Mouse (Mus musculus) lung, embryonic 16.5 days (tissue): Measurements from ENCODE around the gene Syt13. TPM values are rescaled to one million over a fixed set of nuclear protein-coding genes. Genes with fewer than 3 reads are reported as not detected.

Experiments
- ATAC-seq: fragments of 200-750 bp; cut with Nextera tagmentation; 2 replicates; pipeline ENCODE4 v1.8.0; 2017; ENCODE audit warnings: low read depth, mild to moderate bottlenecking, moderate library complexity
- H3K27ac ChIP-seq: fragments of 300-500 bp; sonication (generic); 2 replicates; pipeline ENCODE4 v1.5.1; 2014; ENCODE audit warnings: mild to moderate bottlenecking, control low read depth, low read length
- H3K27me3 ChIP-seq: fragments of 300-500 bp; sonication (generic); 2 replicates; pipeline ENCODE4 v1.6.1; 2014; ENCODE audit warnings: low read depth, low read length, mixed read lengths; ENCODE audit not compliant: control insufficient read depth, insufficient read depth
- H3K36me3 ChIP-seq: fragments of 300-500 bp; sonication (generic); 2 replicates; pipeline ENCODE4 v1.6.1; 2014; ENCODE audit warnings: low read length; ENCODE audit not compliant: control insufficient read depth, insufficient read depth
- H3K4me1 ChIP-seq: fragments of 300-500 bp; sonication (generic); replicated peaks from 2 replicates; pipeline ENCODE4 v1.6.1; 2014; ENCODE audit warnings: low read length, mixed read lengths; ENCODE audit not compliant: control insufficient read depth, insufficient read depth
- H3K4me2 ChIP-seq: fragments of 300-500 bp; sonication (generic); 2 replicates; pipeline ENCODE4 v1.6.1; 2014; ENCODE audit warnings: low read depth, low read length, control low read depth
- H3K4me3 ChIP-seq: fragments of 300-500 bp; sonication (generic); 2 replicates; pipeline ENCODE4 v1.5.1; 2014; ENCODE audit warnings: mild to moderate bottlenecking, low read length, control low read depth
- H3K9ac ChIP-seq: fragments of 300-500 bp; sonication (generic); 2 replicates; pipeline ENCODE4 v1.6.1; 2014; ENCODE audit warnings: low read length, control low read depth
- H3K9me3 ChIP-seq: fragments of 300-500 bp; sonication (generic); 2 replicates; pipeline ENCODE4 v1.6.1; 2016; ENCODE audit warnings: low read length; ENCODE audit not compliant: control insufficient read depth
- whole genome bisulfite sequencing: fragments of 180-500 bp; shearing (Covaris S2); extraction: QIAGEN DNeasy Blood & Tissue Kit; methylation state at CpG from one replicate; pipeline ENCODE4 v1.1.7; 2014; 5-methylcytosine and 5-hydroxymethylcytosine counted together
- polyA plus RNA-seq: library from polyadenylated mRNA; unstranded; fragments of >200 nt; fragmentation: Nextera tagmentation; extraction: Ambion mirVana; gene quantifications from 2 replicates; pipeline ENCODE4 v1.2.1, GENCODE M21; 2015

Syt13 gene
- polyA plus RNA-seq, 1 experiment from 2014 or later: 3.4 TPM

DNA sequence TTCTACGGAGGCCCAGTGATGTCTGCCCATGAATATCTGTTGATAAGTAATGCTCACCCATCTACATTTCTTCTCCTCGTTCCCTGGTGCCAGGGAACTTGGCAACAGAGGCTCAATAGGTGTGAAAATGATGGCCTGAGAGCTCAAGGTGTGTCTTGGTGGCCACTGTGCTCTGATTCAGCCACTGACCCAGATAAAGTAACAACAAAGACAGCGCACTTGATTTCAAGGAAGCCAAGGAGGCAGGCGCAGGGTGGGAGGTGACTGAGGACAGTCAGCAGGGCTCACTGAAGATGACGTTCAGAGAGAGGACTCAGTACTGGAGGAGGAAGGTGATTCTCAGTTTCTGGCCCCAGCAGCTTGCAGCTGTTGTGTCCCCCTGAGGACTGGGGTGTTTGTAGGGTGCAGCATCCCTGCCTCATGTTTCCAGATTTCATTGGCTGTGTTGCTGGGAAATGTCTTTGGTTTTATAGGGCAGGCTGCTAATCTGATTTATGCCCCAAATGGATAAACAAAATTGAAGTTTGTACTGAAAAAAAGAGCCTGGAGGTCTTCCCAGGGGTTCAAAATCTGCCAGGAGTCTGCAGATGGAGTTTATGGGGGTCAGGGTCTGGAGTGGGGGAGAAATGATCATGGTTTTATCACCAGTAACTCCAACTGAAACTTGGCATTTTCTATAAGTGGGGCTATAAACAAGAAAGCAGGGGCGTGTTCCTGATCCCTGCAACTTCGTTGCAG is 2.7 kb downstream of the Syt13 start:
- peaks cover 25% of the 10 kb centered on the region for H3K4me1 ChIP-seq
- H3K4me2 ChIP-seq: no peak overlapping the region
- no peak overlapping the region for H3K4me3 ChIP-seq
- H3K36me3 ChIP-seq: no peaks in the 10 kb centered on the region
- WGBS: 34% methylated on average over 7 of the region's 7 CpGs
- ATAC-seq: peak; percentile 21; the same call in 1 of the 2 replicates
- no peaks in the 10 kb centered on the region for H3K9me3 ChIP-seq
- H3K27ac ChIP-seq: no peak overlapping the region
- H3K9ac ChIP-seq: no peak overlapping the region
- H3K27me3 ChIP-seq: peaks cover 28% of the 10 kb centered on the region

DNA sequence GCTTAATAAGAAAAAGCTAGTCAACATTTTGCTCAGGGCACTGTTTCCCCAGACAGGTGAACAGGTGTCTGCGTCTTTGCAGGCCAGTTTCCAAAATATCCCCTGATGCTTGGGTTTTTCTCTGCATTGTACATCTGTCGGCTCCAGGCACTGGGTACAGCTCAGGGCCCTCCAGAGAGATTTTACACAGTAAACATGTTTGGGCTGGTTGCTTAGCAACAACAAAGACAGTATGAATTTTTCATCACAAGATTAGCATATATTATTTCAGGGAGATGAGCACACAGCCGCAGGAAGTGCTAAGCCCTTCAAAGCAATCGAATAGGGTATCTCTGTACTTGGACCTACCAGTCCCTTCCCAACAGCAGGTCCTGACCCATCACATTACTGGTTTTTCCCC is 5.8 kb downstream of the Syt13 start:
- ATAC-seq: no peak
- Histone ChIP-seq H3K4me3 (no peak overlapping the region), H3K27ac (no peak overlapping the region), H3K36me3 (no peaks in the 10 kb centered on the region), H3K4me2 (no peak overlapping the region), H3K27me3 (peaks cover 4% of the 10 kb centered on the region; the same call in 1 of the 2 replicates), H3K9ac (no peak overlapping the region), H3K9me3 (no peaks in the 10 kb centered on the region), H3K4me1 (peaks cover 13% of the 10 kb centered on the region)
- 82% methylated on average over 4 of the region's 4 CpGs for WGBS

DNA sequence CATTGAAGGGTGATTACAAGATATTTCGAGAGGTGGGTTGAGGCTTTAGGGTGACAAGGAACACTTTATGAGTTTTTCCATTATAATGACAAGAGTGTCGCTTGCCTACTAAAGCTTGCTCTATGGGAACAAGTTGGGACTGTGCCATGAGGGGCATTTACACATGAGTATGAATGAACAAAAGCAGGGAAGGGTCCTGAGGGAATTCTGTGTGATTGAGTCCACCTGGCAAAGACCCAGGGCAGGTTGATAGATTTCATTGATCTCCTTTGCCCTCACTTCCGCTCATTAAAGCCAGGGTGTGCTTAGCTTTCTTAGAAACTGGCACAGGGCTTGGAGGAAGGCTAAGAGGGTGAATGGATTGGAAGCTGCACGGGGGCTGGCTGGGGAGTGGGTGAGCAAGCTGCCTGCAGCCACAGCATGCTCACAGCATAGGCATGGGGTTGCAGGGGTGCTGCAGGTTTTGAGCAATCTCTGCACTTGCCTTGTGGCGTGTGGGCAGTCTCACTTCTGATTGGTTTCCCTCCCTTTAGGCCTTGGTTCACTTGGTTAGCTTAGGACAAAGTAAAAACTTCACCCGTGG is 9.9 kb downstream of the Syt13 start:
- WGBS: 67% methylated on average over 6 of the region's 6 CpGs
- H3K36me3 ChIP-seq: no peaks in the 10 kb centered on the region

DNA sequence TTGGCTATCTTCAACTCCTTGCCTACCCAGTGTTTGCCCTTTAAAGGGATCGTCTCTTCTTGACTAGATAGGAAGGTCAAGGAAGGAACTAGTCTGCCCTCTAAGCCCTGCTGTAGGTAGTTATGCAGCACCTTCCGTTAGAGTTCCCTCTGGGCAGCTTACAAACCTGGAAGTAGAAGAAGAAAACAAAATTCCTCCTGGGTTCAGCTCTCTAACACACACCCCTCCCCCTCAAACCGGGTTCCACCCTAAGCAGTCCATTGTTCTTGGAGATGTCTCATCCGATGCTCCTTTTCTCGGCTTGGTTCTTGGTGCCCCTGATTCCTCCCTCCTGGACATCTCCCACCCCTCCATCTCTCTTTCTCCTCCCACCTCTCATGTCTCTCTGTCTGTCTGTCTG is 14.8 kb downstream of the Syt13 start:
- Histone ChIP-seq H3K4me2 (no peak overlapping the region), H3K4me1 (peaks cover 4% of the 10 kb centered on the region), H3K9ac (no peak overlapping the region), H3K4me3 (no peak overlapping the region), H3K36me3 (no peaks in the 10 kb centered on the region), H3K9me3 (no peaks in the 10 kb centered on the region), H3K27me3 (no peaks in the 10 kb centered on the region), H3K27ac (no peak overlapping the region)
- 71% methylated on average over 5 of the region's 5 CpGs for WGBS
- ATAC-seq: no peak

More for the DNA sequence above, 9.9 kb downstream of the Syt13 start:
- Histone ChIP-seq H3K9me3 (no peaks in the 10 kb centered on the region), H3K4me1 (no peaks in the 10 kb centered on the region), H3K27ac (no peak overlapping the region), H3K9ac (no peak overlapping the region), H3K4me3 (no peak overlapping the region), H3K4me2 (no peak overlapping the region), H3K27me3 (no peaks in the 10 kb centered on the region)
- no peak for ATAC-seq

DNA sequence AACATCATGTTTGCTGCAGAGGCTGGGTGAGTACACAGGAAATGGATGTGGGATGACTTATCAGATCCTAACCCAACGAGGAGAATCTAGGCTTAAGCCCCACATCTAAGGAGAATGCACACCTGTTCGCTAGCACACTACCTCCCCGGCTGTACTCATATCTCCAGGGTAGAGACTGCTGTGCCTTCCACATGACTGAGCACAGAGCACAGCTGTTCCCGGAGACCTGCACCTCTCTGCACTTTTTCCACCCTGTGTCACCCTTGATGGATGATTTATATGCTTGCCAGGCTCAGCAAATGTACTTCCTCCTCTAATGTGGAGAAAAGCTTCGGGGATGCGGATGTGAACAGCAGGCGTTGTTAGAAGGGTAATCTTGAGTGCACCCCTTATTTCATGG is 16.2 kb downstream of the Syt13 start:
- H3K4me2 ChIP-seq: no peak overlapping the region
- H3K27ac ChIP-seq: no peak overlapping the region
- ATAC-seq: no peak
- H3K4me3 ChIP-seq: no peak overlapping the region
- H3K27me3 ChIP-seq: no peaks in the 10 kb centered on the region
- H3K9me3 ChIP-seq: no peaks in the 10 kb centered on the region
- 52% methylated on average over 7 of the region's 7 CpGs for WGBS
- no peak overlapping the region for H3K9ac ChIP-seq
- peaks cover 4% of the 10 kb centered on the region for H3K4me1 ChIP-seq
- no peaks in the 10 kb centered on the region for H3K36me3 ChIP-seq

DNA sequence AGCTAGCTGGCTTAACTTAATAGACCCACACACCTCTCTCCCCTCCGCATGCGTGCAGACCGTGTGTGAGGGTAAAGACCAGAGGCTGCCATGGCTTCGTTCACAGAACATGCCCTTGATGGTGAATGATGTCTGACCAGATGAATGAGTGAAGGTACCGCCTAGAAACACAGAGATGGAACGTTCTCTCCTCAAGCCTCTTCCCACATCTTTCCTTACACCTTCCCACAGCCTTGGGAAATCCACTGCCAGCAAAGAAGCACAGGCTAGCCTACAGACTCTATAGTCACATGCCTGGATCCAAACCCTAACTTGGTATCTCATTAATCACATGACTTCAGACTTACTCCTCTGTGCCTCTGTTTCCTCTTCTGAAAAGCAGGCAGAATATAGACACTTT is 18.5 kb downstream of the Syt13 start:
- Histone ChIP-seq H3K4me3 (no peak overlapping the region), H3K27ac (no peak overlapping the region), H3K4me1 (peaks cover 4% of the 10 kb centered on the region), H3K9me3 (no peaks in the 10 kb centered on the region), H3K36me3 (no peaks in the 10 kb centered on the region), H3K27me3 (no peaks in the 10 kb centered on the region), H3K9ac (no peak overlapping the region), H3K4me2 (no peak overlapping the region)
- ATAC-seq: no peak
- 84% methylated on average over 6 of the region's 6 CpGs for WGBS

DNA sequence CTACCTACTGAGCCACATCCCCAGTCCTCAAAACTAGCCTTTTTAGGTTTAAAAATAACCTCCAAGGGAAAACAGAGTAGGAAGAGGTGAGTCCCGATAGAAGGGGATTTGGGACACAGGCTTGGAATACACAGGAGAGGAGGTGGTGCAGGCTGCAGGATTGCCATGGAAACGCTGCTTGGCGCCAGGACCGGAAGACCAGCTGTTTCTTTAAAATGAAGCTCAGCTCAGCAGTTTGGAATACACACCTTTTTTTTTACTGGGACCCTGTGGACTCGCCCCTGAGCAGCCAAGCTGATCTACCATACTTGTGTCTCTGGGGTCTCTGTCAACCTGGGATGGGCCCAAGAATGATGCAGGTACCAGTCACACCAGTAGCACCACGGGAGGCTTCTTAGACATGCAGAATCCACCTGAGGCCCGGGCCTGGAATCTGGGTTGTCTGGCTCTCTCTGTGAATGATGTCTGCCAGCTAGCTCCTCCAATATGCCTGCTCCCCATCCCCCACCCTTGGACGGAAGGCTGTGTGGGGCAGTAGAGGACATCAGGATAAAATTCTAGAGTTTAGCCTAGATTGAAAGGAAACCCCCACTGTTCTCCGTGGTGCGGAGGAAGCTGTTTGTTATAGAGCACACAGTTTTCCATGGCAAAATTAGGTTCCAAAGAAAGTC is 19.5 kb downstream of the Syt13 start:
- Histone ChIP-seq H3K27ac (no peak overlapping the region), H3K27me3 (no peaks in the 10 kb centered on the region), H3K9ac (no peak overlapping the region), H3K36me3 (no peaks in the 10 kb centered on the region), H3K4me3 (no peak overlapping the region), H3K4me1 (peaks cover 4% of the 10 kb centered on the region), H3K9me3 (no peaks in the 10 kb centered on the region), H3K4me2 (no peak overlapping the region)
- ATAC-seq: no peak
- WGBS: 19% methylated on average over 10 of the region's 10 CpGs

DNA sequence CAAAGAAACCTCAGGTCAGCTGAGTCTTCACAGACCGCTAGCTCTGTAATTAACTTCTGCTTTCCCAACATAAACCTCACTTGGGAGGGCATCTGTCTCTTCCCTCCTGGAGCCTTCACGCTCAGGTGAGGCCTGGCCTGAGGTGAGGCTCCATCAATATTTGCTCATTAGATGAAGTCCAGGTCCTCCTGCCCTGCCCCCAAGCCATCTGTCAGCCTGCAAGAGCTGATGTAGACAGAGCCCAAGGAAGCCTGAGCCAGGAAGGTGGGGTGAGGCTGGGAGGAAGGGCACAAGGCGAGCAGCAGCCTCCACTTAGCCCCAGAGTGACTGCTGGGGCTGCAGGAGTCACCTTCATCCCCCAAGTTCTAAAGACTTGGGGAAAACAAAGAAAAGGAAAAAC is 20.6 kb downstream of the Syt13 start:
- H3K4me1 ChIP-seq: peaks cover 4% of the 10 kb centered on the region
- H3K36me3 ChIP-seq: no peaks in the 10 kb centered on the region
- H3K4me3 ChIP-seq: no peak overlapping the region
- no peak overlapping the region for H3K4me2 ChIP-seq
- H3K27me3 ChIP-seq: no peaks in the 10 kb centered on the region
- WGBS: 61% methylated on average over 3 of the region's 3 CpGs
- no peak overlapping the region for H3K9ac ChIP-seq
- H3K9me3 ChIP-seq: no peaks in the 10 kb centered on the region
- H3K27ac ChIP-seq: no peak overlapping the region
- no peak for ATAC-seq

DNA sequence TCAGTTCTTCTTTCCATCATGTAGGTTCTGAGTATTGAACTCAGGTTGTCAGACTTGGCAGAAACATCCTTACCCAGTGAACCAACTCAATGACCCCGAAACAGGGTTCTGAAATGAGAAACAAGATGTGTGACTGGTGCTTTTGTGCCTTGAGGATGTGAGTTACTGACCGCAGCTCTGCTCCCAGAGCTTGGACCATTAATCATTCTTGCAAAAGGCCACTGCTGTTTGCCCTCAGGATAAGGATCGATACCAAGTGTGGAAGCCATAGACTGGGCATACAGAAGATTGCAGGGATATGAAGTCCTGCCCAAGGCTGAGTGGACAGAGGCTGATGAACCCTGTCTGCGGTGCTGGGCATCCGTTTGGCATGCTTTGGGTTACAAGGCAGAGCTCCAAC is 23.2 kb downstream of the Syt13 start:
- WGBS: 79% methylated on average over 5 of the region's 5 CpGs

More for the DNA sequence above, 23.2 kb downstream of the Syt13 start:
- Histone ChIP-seq H3K4me3 (no peak overlapping the region), H3K27ac (no peak overlapping the region), H3K4me2 (no peak overlapping the region), H3K9me3 (no peaks in the 10 kb centered on the region), H3K36me3 (no peaks in the 10 kb centered on the region), H3K4me1 (peaks cover 4% of the 10 kb centered on the region), H3K27me3 (no peaks in the 10 kb centered on the region), H3K9ac (no peak overlapping the region)
- ATAC-seq: no peak
